Mouse (Mus musculus): Measurements from ENCODE around the gene Pfn3.

DNA sequence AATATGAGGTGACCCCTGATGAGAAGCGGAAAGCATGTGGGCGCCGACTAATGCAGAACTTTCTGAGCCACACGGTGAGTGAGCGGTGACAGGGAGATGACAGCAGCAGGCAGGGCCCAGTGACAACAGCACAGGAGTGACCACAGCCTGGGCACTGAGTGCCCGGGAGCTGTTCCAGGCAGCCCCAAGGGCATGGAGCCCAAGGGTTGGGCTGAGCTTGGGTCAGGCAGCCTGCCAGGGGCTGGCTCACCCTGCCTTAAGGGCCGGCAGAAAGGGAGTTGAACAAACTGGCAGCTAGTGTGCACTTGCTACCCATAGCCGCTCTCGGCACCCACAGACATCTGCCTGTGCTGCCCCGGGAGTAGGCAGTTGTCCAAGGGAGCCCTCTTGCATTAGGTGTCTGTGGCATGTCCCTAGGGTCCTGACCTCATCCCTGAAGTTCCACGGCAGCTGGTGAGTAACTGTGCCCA is 35.5 kb upstream of the Pfn3 start:
- TF ChIP-seq CTCF (IDR thresholded peaks at IDR 0.05 in 2 of 3, conservative IDR thresholded peaks at IDR 0.05 in 1 of 3; ENCODE audit: control insufficient read depth in 1 of 3, insufficient read depth in 1 of 3, low read depth in 2 of 3, low read length in 3 of 3, poor library complexity in 1 of 3, severe bottlenecking in 1 of 3): no peak
- TF ChIP-seq MAX (IDR thresholded peaks at IDR 0.05; ENCODE audit: low read length): no peak
- TF ChIP-seq TCF12 (IDR thresholded peaks at IDR 0.05; ENCODE audit: low read depth, low read length): no peak
- TF ChIP-seq MYB (IDR thresholded peaks at IDR 0.05; ENCODE audit: low read depth, low read length): no peak
- no peak for TF ChIP-seq POLR2AphosphoS5 (IDR thresholded peaks at IDR 0.05; ENCODE audit: borderline replicate concordance, low read depth, low read length)
- no peak for TF ChIP-seq ETS1 (IDR thresholded peaks at IDR 0.05; ENCODE audit: low read depth, low read length)
- TF ChIP-seq USF1 (IDR thresholded peaks at IDR 0.05; ENCODE audit: low read depth, low read length): no peak
- no peak for TF ChIP-seq E2F4 (IDR thresholded peaks at IDR 0.05; ENCODE audit: borderline replicate concordance, low read depth, low read length)

Data from MEL (cell line).